Mouse (Mus musculus): ENCODE measurements around the gene Slc25a28. TPM values are rescaled to one million over a fixed set of nuclear protein-coding genes. Genes with fewer than 3 reads are reported as not detected.

Gene Slc25a28
- polyA plus RNA-seq, 1 experiment from 2014 or later: 21.4 TPM

Small RNAs within 50 kb of the gene (microRNA-seq; reads per million reads assigned to microRNA genes)
- gene Gm22646: not detected

Other genes starting within 250 kb of the Slc25a28 start
- 0.45 and 0.98 TPM in 2 replicates for gene Cnnm1, start 234.4 kb downstream of the Slc25a28 start, polyA plus RNA-seq (2014; fragmentation: Nextera tagmentation; extraction: Ambion mirVana)
- 33.2 and 35.8 TPM in 2 replicates for gene Got1, start 150.3 kb downstream of the Slc25a28 start, polyA plus RNA-seq (2014; fragmentation: Nextera tagmentation; extraction: Ambion mirVana)
- gene Nkx2-3, start 62.6 kb downstream of the Slc25a28 start, polyA plus RNA-seq (2014; fragmentation: Nextera tagmentation; extraction: Ambion mirVana): 82.3 and 83.9 TPM in 2 replicates
- 15.5 and 16.5 TPM in 2 replicates for gene Entpd7, start 14.8 kb upstream of the Slc25a28 start, polyA plus RNA-seq (2014; fragmentation: Nextera tagmentation; extraction: Ambion mirVana)
- gene Cutc, start 78.1 kb upstream of the Slc25a28 start, polyA plus RNA-seq (2014; fragmentation: Nextera tagmentation; extraction: Ambion mirVana): 20.6 and 21.2 TPM in 2 replicates
- 9.9 and 10.0 TPM in 2 replicates for gene Cox15, start 78.1 kb upstream of the Slc25a28 start, polyA plus RNA-seq (2014; fragmentation: Nextera tagmentation; extraction: Ambion mirVana)
- gene Abcc2, start 107.3 kb upstream of the Slc25a28 start, polyA plus RNA-seq (2014; fragmentation: Nextera tagmentation; extraction: Ambion mirVana): 3.8 and 5.3 TPM in 2 replicates

Measured in intestine, embryonic 14.5 days (tissue).